Mouse (Mus musculus) midbrain, embryonic 15.5 days (tissue): ENCODE data around the gene Fam90a1b. TPM values are rescaled to one million over a fixed set of nuclear protein-coding genes. Genes with fewer than 3 reads are reported as not detected.
A peak's percentile ranks its signal among the peaks of the same experiment; 100 is the strongest.
"Not testable (repeated sequence)": the region's sequence is repeated elsewhere in the genome, so short reads cannot be mapped to it uniquely, and the experiment has no call there.

Experiments used
- ATAC-seq: fragments of 200-750 bp; cut with Nextera tagmentation; replicated peaks from 2 replicates; pipeline ENCODE4 v1.8.0; 2017; ENCODE audit warnings: moderate TSS enrichment
- H3K27ac ChIP-seq: fragments of 300-500 bp; sonication (generic); 2 replicates; pipeline ENCODE4 v1.5.1; 2015; ENCODE audit warnings: mild to moderate bottlenecking, inconsistent platforms
- H3K27me3 ChIP-seq: fragments of 300-500 bp; sonication (generic); replicated peaks from 2 replicates; pipeline ENCODE4 v1.6.1; 2015; ENCODE audit warnings: inconsistent platforms
- H3K36me3 ChIP-seq: fragments of 300-500 bp; sonication (generic); replicated peaks from 2 replicates; pipeline ENCODE4 v1.6.1; 2015; ENCODE audit warnings: inconsistent platforms
- H3K4me1 ChIP-seq: fragments of 300-500 bp; sonication (generic); 2 replicates; pipeline ENCODE4 v1.6.1; 2015; ENCODE audit warnings: inconsistent platforms
- H3K4me2 ChIP-seq: fragments of 300-500 bp; sonication (generic); 2 replicates; pipeline ENCODE4 v1.6.1; 2015; ENCODE audit warnings: inconsistent platforms, mild to moderate bottlenecking, moderate library complexity
- H3K4me3 ChIP-seq: fragments of 300-500 bp; sonication (generic); 2 replicates; pipeline ENCODE4 v1.5.1; 2015; ENCODE audit warnings: mild to moderate bottlenecking, inconsistent platforms
- H3K9ac ChIP-seq: fragments of 300-500 bp; sonication (generic); 2 replicates; pipeline ENCODE4 v1.6.1; 2015; ENCODE audit warnings: mild to moderate bottlenecking, inconsistent platforms
- H3K9me3 ChIP-seq: fragments of 300-500 bp; sonication (generic); 2 replicates; pipeline ENCODE4 v1.6.1; 2016; ENCODE audit warnings: inconsistent platforms
- WGBS: fragments of 180-500 bp; shearing (Covaris S2); methylation state at CpG from one replicate; pipeline ENCODE4 v1.1.7; 2015; ENCODE audit warnings: mixed read lengths; 5-methylcytosine and 5-hydroxymethylcytosine counted together
- microRNA-seq: library from miRNA; unstranded; fragments of <30 nt; microRNA quantifications from one replicate; pipeline ENCODE4, GENCODE M21; 2016
- polyA plus RNA-seq: library from polyadenylated mRNA; unstranded; fragments of >200 nt; fragmentation: Nextera tagmentation; extraction: Ambion mirVana; gene quantifications from 2 replicates; pipeline ENCODE4 v1.2.1, GENCODE M21; 2015

Fam90a1b gene
- 0.20 and 0.31 TPM in 2 replicates for polyA plus RNA-seq

DNA sequence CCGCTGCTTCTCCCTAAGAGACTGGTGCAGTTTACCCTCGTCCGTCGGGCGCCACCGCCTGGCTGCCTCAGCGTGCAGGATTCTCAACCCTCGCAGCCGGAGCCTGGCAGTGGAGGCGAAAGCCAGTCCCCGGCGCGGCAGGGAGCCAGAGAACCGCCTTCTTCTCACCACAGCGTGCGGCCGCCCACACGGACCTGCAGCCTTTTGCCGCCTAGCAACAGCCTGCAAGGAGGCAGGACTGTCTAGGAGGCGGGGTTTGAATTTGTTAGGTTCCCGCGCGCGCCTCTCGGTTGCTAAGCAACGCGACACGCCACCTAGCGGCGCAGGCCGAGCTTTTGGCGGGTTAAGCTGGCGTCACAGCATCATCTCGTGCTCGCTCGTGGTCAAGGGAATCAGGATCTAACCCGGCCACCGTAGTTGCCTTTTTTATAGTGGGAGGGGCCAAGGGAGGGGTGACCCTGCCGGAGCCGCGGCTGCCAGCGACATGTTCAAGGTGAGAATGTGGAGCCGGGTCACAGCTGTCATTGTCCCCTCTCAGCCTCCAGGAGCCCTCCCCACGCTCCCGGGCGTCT lies at the start of gene Fam90a1b, which contains the start of gene Apoo:
Gene Fam90a1b, minus strand, starts transcription at position 108 of the 572 bp plus-strand sequence.
Gene Apoo, plus strand, starts transcription at position 448 of the 572 bp plus-strand sequence.
- Histone ChIP-seq H3K27me3 (peaks cover 58% of the 10 kb centered on the region), H3K27ac (peak within 1 kb of the TSS; percentile 75), H3K4me2 (peak within 1 kb of the TSS; percentile 44), H3K9ac (peak within 1 kb of the TSS; percentile 52), H3K9me3 (no peaks in the 10 kb centered on the region), H3K36me3 (no peaks in the 10 kb centered on the region), H3K4me1 (peaks cover 7% of the 10 kb centered on the region; the same call in 1 of the 2 replicates), H3K4me3 (peak within 1 kb of the TSS; percentile 57)
- 15% methylated on average over 46 of the region's 46 CpGs for WGBS
- ATAC-seq: peak; percentile 99

DNA sequence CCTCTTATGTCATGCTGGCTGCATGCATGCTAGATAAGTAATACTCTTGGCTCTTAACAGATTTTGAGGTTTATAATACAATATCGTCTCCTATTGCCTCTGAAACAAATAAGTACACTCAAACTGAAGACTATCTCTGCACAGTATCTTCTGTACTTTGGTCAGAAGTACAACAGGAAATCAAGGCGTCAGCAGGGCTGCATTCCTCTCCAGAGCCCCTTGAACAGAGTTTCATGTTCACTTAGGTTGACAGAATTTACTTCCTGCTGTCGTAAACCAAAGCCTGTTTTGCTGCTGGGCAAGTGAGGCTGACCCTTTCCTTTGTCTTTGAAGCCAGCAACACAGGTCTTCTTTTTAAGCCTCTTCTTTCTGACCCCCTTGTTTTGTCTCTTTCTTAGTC lies 42.4 kb upstream of the Fam90a1b start:
- H3K9me3 ChIP-seq: no peaks in the 10 kb centered on the region
- H3K4me3 ChIP-seq: no peak overlapping the region
- no peaks in the 10 kb centered on the region for H3K36me3 ChIP-seq
- no peak overlapping the region for H3K4me2 ChIP-seq
- ATAC-seq: no peak
- WGBS: 51% methylated on average over 3 of the region's 3 CpGs
- H3K27ac ChIP-seq: no peak overlapping the region
- H3K4me1 ChIP-seq: no peaks in the 10 kb centered on the region
- H3K27me3 ChIP-seq: peaks cover 9% of the 10 kb centered on the region; the same call in 1 of the 2 replicates
- H3K9ac ChIP-seq: no peak overlapping the region

DNA sequence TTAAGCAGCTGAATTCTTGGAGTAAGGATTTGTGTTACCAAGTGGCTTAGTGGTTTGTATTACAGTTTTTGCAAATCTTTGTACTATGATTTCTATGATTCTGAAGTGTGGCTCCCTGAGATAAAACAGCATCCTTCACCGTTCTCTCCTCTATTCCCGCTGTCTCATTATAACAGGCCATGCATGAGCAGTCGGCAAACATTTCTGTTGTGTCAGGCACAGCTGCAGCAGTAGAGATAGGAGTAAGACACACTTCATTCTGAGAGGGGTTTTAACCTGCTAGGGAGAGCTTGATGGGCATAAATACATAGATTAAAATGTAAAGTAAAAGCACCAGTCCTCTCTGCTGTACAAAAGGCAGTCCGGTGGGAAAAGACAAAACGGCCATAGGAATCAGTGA lies 12.2 kb upstream of the Fam90a1b start:
- 49% methylated on average over 5 of the region's 5 CpGs for WGBS
- Histone ChIP-seq H3K4me2 (no peak overlapping the region), H3K4me1 (no peaks in the 10 kb centered on the region), H3K27ac (no peak overlapping the region), H3K27me3 (peaks cover 6% of the 10 kb centered on the region), H3K9me3 (no peaks in the 10 kb centered on the region), H3K9ac (no peak overlapping the region), H3K36me3 (no peaks in the 10 kb centered on the region), H3K4me3 (no peak overlapping the region)
- 0 out of 2 replicates have a peak, but pooled peaks have one; percentile 58 for ATAC-seq

DNA sequence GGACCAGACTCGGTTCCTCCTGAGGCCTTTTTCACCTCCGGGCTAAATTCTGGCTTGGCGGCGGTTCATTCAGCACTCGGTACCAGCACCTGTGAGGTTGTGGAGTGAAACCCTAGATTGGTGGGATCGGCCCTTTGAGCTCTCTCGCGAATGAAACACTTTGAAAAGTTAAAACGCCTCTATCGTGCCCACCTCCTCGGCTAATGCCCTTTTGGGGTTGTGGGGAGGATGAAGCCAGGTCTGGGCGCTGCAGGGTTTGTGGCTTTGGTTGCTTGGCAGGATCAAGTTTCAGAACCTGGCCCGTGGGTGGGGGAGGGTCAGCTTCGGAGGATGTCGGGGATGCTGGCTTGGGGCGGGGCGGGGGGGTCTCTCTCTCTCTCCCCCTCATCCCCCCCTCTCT lies 671 bp upstream of the Fam90a1b start:
- peak overlapping the region; percentile 75 for H3K27ac ChIP-seq
- peak overlapping the region; percentile 57 for H3K4me3 ChIP-seq
- H3K27me3 ChIP-seq: peaks cover 53% of the 10 kb centered on the region
- no peak; the same call in 1 of the 2 replicates for ATAC-seq
- peaks cover 7% of the 10 kb centered on the region; the same call in 1 of the 2 replicates for H3K4me1 ChIP-seq
- H3K4me2 ChIP-seq: peak overlapping the region; percentile 44
- 36% methylated on average over 15 of the region's 17 CpGs for WGBS
- no peaks in the 10 kb centered on the region for H3K9me3 ChIP-seq
- no peaks in the 10 kb centered on the region for H3K36me3 ChIP-seq
- H3K9ac ChIP-seq: peak overlapping the region; percentile 52

DNA sequence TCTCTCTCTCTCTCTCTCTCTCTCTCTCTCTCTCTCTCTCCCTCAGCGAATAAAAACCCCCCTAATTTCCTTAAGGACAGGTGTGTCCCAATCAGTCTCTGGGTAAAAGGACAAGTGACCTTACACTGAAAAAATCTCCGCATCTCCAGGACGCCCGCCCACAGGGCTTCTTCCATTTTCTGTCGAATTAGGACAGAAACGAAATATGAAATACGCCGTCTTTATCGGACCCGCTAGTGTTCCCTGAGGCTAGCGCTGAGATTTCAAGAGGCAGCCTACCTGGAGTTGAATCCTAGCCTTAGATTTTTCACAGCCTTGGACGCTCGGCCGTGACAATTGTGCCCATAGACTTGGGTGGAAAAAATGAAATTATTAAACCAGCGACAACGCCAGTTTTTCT lies 548 bp downstream of the Fam90a1b start:
- 19% methylated on average over 16 of the region's 16 CpGs for WGBS
- peak overlapping the region; percentile 57 for H3K4me3 ChIP-seq
- H3K27me3 ChIP-seq: peaks cover 60% of the 10 kb centered on the region
- H3K9me3 ChIP-seq: no peaks in the 10 kb centered on the region
- H3K36me3 ChIP-seq: no peaks in the 10 kb centered on the region
- no peak for ATAC-seq
- no peak overlapping the region for H3K9ac ChIP-seq
- H3K27ac ChIP-seq: no peak overlapping the region
- H3K4me1 ChIP-seq: peaks cover 7% of the 10 kb centered on the region; the same call in 1 of the 2 replicates
- H3K4me2 ChIP-seq: peak overlapping the region; percentile 44

DNA sequence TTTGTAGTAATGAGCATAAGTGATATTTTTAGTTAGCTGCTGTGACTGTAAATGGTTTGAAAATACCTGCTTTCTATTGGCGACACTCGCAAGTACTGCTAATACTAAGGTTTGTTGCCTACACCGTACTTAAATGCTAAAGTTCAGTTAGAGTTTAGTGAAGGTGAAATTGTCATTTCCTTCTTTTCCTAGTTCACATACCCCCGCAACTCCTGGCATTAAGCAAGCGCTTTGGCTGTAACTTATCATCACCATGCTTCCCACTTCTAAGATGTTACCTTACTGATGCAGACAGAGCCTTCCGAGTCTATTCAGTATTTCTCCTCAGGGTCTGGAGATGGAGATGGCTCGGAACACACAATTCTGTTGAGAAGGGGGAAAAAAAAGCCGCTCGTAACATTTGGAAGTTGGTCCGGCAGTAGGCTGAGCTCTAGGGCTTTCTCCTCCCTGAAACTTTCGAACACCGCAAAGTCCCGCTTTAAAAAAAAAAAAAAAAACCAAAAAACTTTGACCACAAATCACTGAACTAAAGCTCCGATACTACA lies 1.1 kb downstream of the Fam90a1b start:
- Histone ChIP-seq H3K27ac (no peak overlapping the region), H3K36me3 (no peaks in the 10 kb centered on the region), H3K27me3 (peaks cover 62% of the 10 kb centered on the region), H3K4me3 (peak overlapping the region; percentile 57), H3K4me1 (peaks cover 7% of the 10 kb centered on the region; the same call in 1 of the 2 replicates), H3K4me2 (peak overlapping the region; percentile 44; the same call in 1 of the 2 replicates), H3K9ac (no peak overlapping the region), H3K9me3 (no peaks in the 10 kb centered on the region)
- 31% methylated on average over 14 of the region's 14 CpGs for WGBS
- ATAC-seq: no peak

DNA sequence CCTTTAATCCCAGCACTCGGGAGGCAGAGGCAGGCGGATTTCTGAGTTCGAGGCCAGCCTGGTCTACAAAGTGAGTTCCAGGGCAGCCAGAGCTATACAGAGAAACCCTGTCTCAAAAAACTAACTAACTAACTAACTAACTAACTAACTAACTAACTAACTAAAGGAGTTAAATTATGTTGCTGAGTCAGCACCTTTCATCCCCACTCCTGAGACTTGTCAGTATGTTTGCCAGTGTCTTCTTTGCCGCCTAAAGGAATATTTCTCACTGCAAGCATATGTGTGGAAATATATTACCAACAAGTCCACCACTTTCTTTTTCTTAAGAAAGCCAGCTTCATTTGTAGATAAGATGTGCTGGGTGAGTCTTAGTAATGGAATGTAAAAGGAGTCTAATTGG lies 22.9 kb downstream of the Fam90a1b start:
- H3K36me3 ChIP-seq, H3K4me1 ChIP-seq: not testable (repeated sequence)

DNA sequence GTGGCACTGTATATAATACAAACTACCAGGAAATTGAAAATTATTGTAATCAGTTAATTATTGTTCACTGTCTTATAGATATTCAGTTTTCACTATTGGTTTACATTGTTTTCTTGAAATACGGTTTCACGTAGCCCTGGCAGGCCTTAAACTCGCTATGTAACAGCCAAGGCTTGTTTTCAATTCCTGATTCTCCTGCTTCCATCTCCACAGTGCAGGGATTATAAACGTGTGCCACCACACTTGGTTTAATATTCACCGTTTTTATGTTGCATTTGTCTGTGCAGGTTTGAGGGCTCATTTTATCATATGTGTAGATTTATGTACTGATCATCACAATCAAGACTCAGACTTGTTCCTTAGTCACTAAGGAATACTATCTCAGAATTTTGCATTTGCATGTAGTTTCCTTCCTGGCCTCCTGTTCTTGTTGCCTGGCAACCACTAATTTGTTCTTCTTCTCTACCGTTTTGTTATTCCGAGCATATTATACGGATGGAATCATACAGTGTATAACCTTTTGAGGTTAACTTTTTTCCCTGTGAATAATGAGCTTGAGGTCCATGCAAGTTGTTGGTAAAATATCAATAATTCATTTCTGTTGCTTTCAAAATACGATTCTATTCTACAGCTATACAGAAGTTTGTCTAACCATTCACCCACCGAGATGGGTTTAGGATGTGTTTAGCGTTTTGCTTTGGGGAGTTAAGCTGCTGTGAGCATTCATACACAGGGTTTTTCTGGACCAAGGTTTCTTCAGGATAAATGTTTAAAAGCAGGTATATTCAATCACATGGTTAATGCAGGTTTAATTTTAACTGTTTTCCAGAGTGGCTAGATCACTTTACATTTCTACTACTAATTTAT lies 45.3 kb downstream of the Fam90a1b start:
- Histone ChIP-seq H3K27ac (peak overlapping the region; percentile 53), H3K9ac (no peak overlapping the region), H3K4me3 (no peak overlapping the region), H3K4me2 (no peak overlapping the region), H3K4me1 (no peaks in the 10 kb centered on the region), H3K9me3 (no peaks in the 10 kb centered on the region), H3K36me3 (no peaks in the 10 kb centered on the region), H3K27me3 (peaks cover 32% of the 10 kb centered on the region)
- WGBS: 51% methylated on average over 11 of the region's 11 CpGs
- ATAC-seq: peak; percentile 87

More for the DNA sequence above, 22.9 kb downstream of the Fam90a1b start:
- not testable (repeated sequence) for ATAC-seq, H3K9ac ChIP-seq, H3K4me3 ChIP-seq, H3K9me3 ChIP-seq, H3K27ac ChIP-seq, H3K4me2 ChIP-seq
- peaks cover 35% of the 10 kb centered on the region for H3K27me3 ChIP-seq
- WGBS: 97% methylated on average over 4 of the region's 4 CpGs

Small RNAs within 50 kb of the gene (microRNA-seq; reads per million reads assigned to microRNA genes)
- gene Gm44477: not detected

Other genes starting within 250 kb of the Fam90a1b start
- gene Zfx, start 243.1 kb downstream of the Fam90a1b start, polyA plus RNA-seq: 25.6 and 26.5 TPM in 2 replicates
- 89.5 and 96.1 TPM in 2 replicates for gene Eif2s3x, start 153.9 kb downstream of the Fam90a1b start, polyA plus RNA-seq
- gene Klhl15, start 132.2 kb downstream of the Fam90a1b start, polyA plus RNA-seq: 9.4 and 10.1 TPM in 2 replicates
- gene Apoo, start 340 bp upstream of the Fam90a1b start, polyA plus RNA-seq: 114 and 119 TPM in 2 replicates
- 1,088 and 1,133 TPM in 2 replicates for gene Maged1, start 175.4 kb upstream of the Fam90a1b start, polyA plus RNA-seq